Mouse (Mus musculus): ENCODE results near the gene Med16. TPM values are rescaled to one million over a fixed set of nuclear protein-coding genes. Genes with fewer than 3 reads are reported as not detected.

Gene Med16
- total RNA-seq, 2 experiments from 2014 or later = 55.0 to 66.5 TPM

- peak; percentile 99 to 100 for DNase-seq (ENCODE audit: low spot score in 2 of 2)
- intact Hi-C loops (cut with DNase I) = no loop called here
Measured at GRCm38 (mm10) chr10:79853860-79854795, 54.6 kb downstream of the Med16 start, which contains the start of gene Ptbp1. Gene Ptbp1 (plus strand): TSS chr10:79854427.

DNA sequence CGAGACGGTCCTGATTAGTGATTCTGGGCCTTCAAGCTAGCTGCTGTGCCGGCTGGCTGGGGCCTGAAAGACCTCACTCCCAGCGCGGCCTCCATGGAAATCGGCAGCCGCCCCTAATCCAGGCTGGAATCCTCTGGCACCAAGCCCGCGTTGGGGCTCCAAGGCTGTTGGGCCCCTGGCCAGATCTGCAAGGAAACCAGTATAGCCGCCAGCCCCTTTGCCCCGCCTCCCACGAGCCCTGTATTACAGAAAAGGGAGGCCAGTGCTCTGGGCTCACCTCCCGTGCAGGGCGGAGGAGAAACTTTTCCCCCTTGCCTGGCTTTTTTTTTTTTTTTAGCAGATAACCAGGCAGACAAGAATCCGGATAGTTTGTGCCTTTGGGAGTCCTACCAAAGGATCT, 55.3 kb downstream of the Med16 start:
- intact Hi-C loops (cut with DNase I) = no loop called here

DNA sequence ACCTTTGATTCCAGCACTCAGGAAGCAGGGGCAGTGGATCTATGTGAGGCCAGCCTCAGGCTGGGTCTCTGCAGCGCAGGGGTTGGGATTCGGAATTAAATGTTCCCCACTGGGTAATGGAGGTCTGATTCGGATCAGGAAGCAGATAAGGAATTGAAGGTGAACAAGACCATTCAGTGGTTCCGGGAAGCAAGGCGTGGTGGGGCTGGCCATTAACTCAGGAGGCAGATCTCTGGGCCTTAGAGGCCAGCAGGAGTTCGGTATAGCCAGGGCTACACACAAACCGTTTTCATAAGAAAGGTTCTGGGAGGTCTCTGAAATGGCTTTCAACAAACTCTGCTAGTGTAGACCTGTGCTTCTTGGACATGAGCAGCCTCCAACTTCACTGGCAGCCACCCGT, 55.9 kb downstream of the Med16 start:
- DNase-seq (ENCODE audit: low spot score in 2 of 2) = no peak
- intact Hi-C loops (cut with DNase I) = no loop called here

More for the DNA sequence above, 55.3 kb downstream of the Med16 start:
- DNase-seq (ENCODE audit: low spot score in 2 of 2) = peak; percentile 83 to 90

DNA sequence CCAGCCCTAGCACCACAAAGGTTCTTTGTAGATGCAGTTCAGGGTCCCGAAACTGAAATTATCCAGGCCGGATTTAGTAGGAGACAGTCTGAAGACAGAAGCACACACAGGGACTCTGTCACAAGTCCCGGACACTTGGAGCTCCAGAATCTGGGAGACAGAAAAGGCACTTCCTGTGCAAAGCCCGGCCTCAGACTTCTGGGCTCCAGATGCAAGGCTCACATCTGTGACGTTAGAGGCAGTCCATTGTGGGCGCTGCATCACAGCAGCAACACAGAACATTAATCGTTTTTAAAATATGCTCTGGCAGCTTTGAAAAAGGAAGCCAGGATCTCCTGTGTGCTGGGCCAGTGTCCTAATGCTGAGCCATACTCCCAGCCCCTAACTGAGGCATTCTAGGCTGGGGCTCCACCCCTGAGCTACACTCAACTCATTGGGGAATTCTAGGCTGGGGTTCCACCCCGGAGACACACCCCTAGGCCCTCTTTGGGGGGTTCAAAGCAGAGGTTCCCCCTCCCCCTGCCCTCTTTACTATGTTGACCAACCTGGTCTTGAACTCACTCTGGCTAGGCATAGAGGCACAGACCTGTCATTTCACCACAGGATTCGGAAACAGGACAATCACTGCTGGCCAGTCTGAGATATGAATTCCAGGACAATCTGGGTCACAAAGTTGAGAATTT, 56.5 kb downstream of the Med16 start:
- intact Hi-C loops (cut with DNase I) = no loop called here
- DNase-seq (ENCODE audit: low spot score in 2 of 2) = no peak

- DNase-seq (ENCODE audit: low spot score in 2 of 2) = no peak
- intact Hi-C loops (cut with DNase I) = no loop called here
Measured at GRCm38 (mm10) chr10:79851653-79852052, 57.1 kb downstream of the Med16 start.

DNA sequence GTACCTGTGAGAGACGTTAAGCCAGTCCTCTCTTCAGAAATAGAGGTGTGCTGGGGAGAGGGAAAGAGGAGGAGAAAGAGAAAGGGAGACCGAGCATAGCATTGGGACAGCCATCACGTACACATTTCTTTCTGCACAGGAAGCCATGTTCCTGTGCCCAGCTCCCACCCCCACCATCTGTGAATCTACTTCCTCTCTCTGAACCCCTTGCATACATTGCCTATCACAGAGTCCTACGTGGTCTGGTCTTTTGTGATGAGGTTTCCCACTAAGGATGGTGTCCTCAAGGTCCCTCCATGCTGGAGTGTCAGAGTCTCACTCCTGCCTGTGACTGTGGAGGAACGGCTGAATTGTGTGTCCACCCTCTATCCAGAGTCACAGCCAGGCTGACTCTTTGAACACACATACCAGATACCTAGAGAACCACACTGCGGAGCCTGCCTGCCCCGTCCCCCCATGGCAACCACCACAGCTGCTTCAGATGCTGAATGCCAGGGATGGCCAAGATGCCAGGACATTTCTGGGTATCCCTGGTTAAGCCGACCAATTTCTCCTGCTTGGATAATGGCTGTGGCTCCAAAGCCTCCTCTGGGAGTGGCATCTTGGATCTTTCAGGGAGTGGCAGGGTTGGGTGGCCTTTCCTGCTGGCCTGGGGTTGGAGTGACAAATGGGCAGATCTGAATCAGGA, 58.6 kb downstream of the Med16 start:
- no peak for DNase-seq (ENCODE audit: low spot score in 2 of 2)
- intact Hi-C loops (cut with DNase I) = no loop called here

DNA sequence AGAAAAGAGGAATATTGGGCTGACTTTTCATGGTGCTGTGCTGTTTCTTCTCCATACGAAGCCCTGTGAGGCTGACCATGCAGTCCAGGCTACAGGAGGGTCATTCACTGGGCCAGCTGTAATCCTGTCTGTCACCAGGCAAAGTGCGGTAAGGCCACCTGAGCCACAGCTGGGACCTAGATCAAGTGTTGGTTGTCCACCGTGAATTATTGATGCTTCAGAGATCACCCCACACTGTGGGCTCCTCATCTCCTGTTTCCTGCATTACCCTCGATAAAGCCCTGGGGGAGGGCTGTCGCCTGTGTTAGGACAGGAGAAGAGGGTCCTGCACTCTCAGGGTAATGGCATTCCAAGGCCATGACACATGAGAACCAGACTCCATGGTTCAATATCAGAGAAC, 62.2 kb downstream of the Med16 start:
- intact Hi-C loops (cut with DNase I) = no loop called here

More for the DNA sequence above, 62.2 kb downstream of the Med16 start:
- DNase-seq (ENCODE audit: low spot score in 2 of 2) = no peak

Small RNA genes within 50 kb of the gene (microRNA-seq; reads per million reads assigned to microRNA genes)
- 0 reads per million in 2 experiments for gene Mir6910

Other genes with a start within 250 kb of the Med16 start
- under 1 TPM in 1 of 2 experiments, not detected in 1; 0.23 TPM for gene Madcam1, start 244.4 kb downstream of the Med16 start, total RNA-seq (2021)
- 10 to 100 TPM; 71.9 to 77.9 TPM for gene Tpgs1, start 239.6 kb downstream of the Med16 start, total RNA-seq (2021)
- gene Cdc34, start 226.7 kb downstream of the Med16 start, total RNA-seq (2021) = 10 to 100 TPM; 64.2 to 70.3 TPM
- 1 to 10 TPM in 1 of 2 experiments, under 1 TPM in 1; 0.81 to 1.6 TPM for gene Gzmm, start 219.9 kb downstream of the Med16 start, total RNA-seq (2021)
- 100 to 1,000 TPM; 785 to 820 TPM for gene Bsg, start 204.4 kb downstream of the Med16 start, total RNA-seq (2021)
- gene Hcn2, start 192.3 kb downstream of the Med16 start, total RNA-seq (2021) = 10 to 100 TPM; 93.4 to 99.2 TPM
- 10 to 100 TPM; 43.8 to 45.4 TPM for gene Polrmt, start 162.3 kb downstream of the Med16 start, total RNA-seq (2021)
- 1 to 10 TPM; 1.4 to 2.1 TPM for gene Fgf22, start 153.8 kb downstream of the Med16 start, total RNA-seq (2021)
- 10 to 100 TPM; 95.4 to 97.1 TPM for gene Rnf126, start 142.0 kb downstream of the Med16 start, total RNA-seq (2021)
- gene Fstl3, start 131.7 kb downstream of the Med16 start, total RNA-seq (2021) = 1 to 10 TPM; 1.7 to 2.2 TPM
- gene Prss57, start 118.0 kb downstream of the Med16 start, total RNA-seq (2021) = 1 to 10 TPM in 1 of 2 experiments, under 1 TPM in 1; 0.17 to 1.1 TPM
- gene Palm, start 115.4 kb downstream of the Med16 start, total RNA-seq (2021) = 100 to 1,000 TPM; 398 to 410 TPM
- gene Misp, start 87.9 kb downstream of the Med16 start, total RNA-seq (2021) = under 1 TPM; 0.59 to 0.72 TPM
- gene Ptbp1, start 54.5 kb downstream of the Med16 start, total RNA-seq (2021) = 10 to 100 TPM; 52.1 to 61.1 TPM
- 1 to 10 TPM; 2.3 to 3.1 TPM for gene Prtn3, start 34.4 kb downstream of the Med16 start, total RNA-seq (2021)
- 10 to 100 TPM; 68.3 to 71.2 TPM for gene Plppr3, start 34.3 kb downstream of the Med16 start, total RNA-seq (2021)
- gene Elane, start 22.7 kb downstream of the Med16 start, total RNA-seq (2021) = not detected
- gene Cfd, start 18.1 kb downstream of the Med16 start, total RNA-seq (2021) = not detected
- gene Gm26602, start 1.9 kb upstream of the Med16 start, total RNA-seq (2021) = not detected
- 1 to 10 TPM; 5.7 to 7.6 TPM for gene Kiss1r, start 8.0 kb upstream of the Med16 start, total RNA-seq (2021)
- 100 to 1,000 TPM; 438 to 440 TPM for gene R3hdm4, start 12.3 kb upstream of the Med16 start, total RNA-seq (2021)
- gene Arid3a, start 18.1 kb upstream of the Med16 start, total RNA-seq (2021) = 1 to 10 TPM; 5.4 to 7.0 TPM
- gene Wdr18, start 51.2 kb upstream of the Med16 start, total RNA-seq (2021) = 10 to 100 TPM; 45.3 to 46.5 TPM
- under 1 TPM; 0.21 to 0.40 TPM for gene Grin3b, start 61.8 kb upstream of the Med16 start, total RNA-seq (2021)
- gene Tmem259, start 75.4 kb upstream of the Med16 start, total RNA-seq (2021) = 100 to 1,000 TPM; 140 to 152 TPM
- gene Cnn2, start 79.7 kb upstream of the Med16 start, total RNA-seq (2021) = 10 to 100 TPM in 1 of 2 experiments, 1 to 10 TPM in 1; 9.5 to 11.9 TPM
- 10 to 100 TPM; 10.9 TPM for gene Abca7, start 87.6 kb upstream of the Med16 start, total RNA-seq (2021)
- gene Arhgap45, start 107.7 kb upstream of the Med16 start, total RNA-seq (2021) = 1 to 10 TPM; 3.3 to 4.0 TPM
- gene Polr2e, start 130.9 kb upstream of the Med16 start, total RNA-seq (2021) = 10 to 100 TPM; 66.9 to 68.9 TPM
- 100 to 1,000 TPM; 462 to 482 TPM for gene Gpx4, start 138.2 kb upstream of the Med16 start, total RNA-seq (2021)
- gene Sbno2, start 196.6 kb upstream of the Med16 start, total RNA-seq (2021) = 10 to 100 TPM; 19.2 to 19.3 TPM
- 10 to 100 TPM; 86.2 to 90.8 TPM for gene Stk11, start 206.9 kb upstream of the Med16 start, total RNA-seq (2021)
- 100 to 1,000 TPM; 403 to 424 TPM for gene Atp5d, start 229.7 kb upstream of the Med16 start, total RNA-seq (2021)
- 100 to 1,000 TPM; 437 to 473 TPM for gene Cbarp, start 231.9 kb upstream of the Med16 start, total RNA-seq (2021)
- 10 to 100 TPM; 94.0 to 96.3 TPM for gene Midn, start 239.3 kb upstream of the Med16 start, total RNA-seq (2021)